Comparison of ENCODE assay signal across 23 mouse cellular contexts in genomic region chr1:195032738-195033137, GRCm38 (mm10). TPM values are rescaled to one million over a fixed set of nuclear protein-coding genes. Genes with fewer than 3 reads are reported as not detected.
DNase-seq lines count a peak whose midpoint lies in the region; ATAC-seq and TF ChIP-seq lines count a peak whose summit lies in the region.
"Had no signal": no experiment of that assay in that cellular context is flagged by ENCODE, and none has a peak within 500 bp of the region (broad histone marks: within the 10 kb centered on the region; RNA-seq: fewer than 3 reads in every experiment).

No protein-coding gene starts in this region.

- TF ChIP-seq CTCF in liver, adult 2 months (IDR thresholded peaks at IDR 0.05; ENCODE audit: low read depth, low read length): no peak
- TF ChIP-seq CTCF in liver, postnatal 0 days (IDR thresholded peaks at IDR 0.05; ENCODE audit: low read depth): no peak

- TF ChIP-seq EP300 in liver, postnatal 0 days (IDR thresholded peaks at IDR 0.05; ENCODE audit: low read depth): no peak; the same call in 1 of the 2 replicates

- H3K27ac ChIP-seq in liver, adult 2 months (replicated peaks; ENCODE audit: insufficient read depth, low read depth, low read length): 0 out of 2 replicates have a peak overlapping the region, but pooled peaks have one; percentile 37
- 0 out of 2 replicates have a peak overlapping the region, but pooled peaks have one; percentile 2 for H3K27ac ChIP-seq in brown adipose tissue, adult 24 weeks (replicated peaks; ENCODE audit: low read depth, low read length)
- H3K27ac ChIP-seq in liver, postnatal 0 days (ENCODE audit: low read depth): no peak overlapping the region
- H3K27ac ChIP-seq: forebrain, embryonic 12.5 days; kidney, embryonic 15.5 days; midbrain, embryonic 13.5 days had no signal

- ATAC-seq in erythroid progenitor cell, adult 5-6 weeks (replicated peaks; ENCODE audit: low FRiP score, poor library complexity, severe bottlenecking): peak; percentile 35; the same call in 1 of the 2 replicates
- peak; percentile 70 for ATAC-seq in liver, postnatal 0 days
- ATAC-seq in granulocyte monocyte progenitor cell, adult 5-6 weeks (replicated peaks; ENCODE audit: poor library complexity, severe bottlenecking): no peak
- ATAC-seq: hindbrain, embryonic 16.5 days; intestine, embryonic 16.5 days; midbrain, embryonic 13.5 days had no signal

- no peak overlapping the region for H3K4me2 ChIP-seq in liver, postnatal 0 days (ENCODE audit: low read depth, low read length)
- H3K4me2 ChIP-seq: forebrain, embryonic 12.5 days; heart, embryonic 12.5 days; kidney, embryonic 15.5 days; midbrain, embryonic 13.5 days had no signal

- DNase-seq in liver, adult 2 months (ENCODE audit: extremely low read depth, low read depth, low spot score): no peak
- DNase-seq in liver: no peak
- DNase-seq in liver, postnatal 0 days: no peak
- no peak for DNase-seq in c-Kit-positive CD71-positive TER-119-positive erythroid progenitor cells, embryonic 14.5 days (ENCODE audit: low spot score)
- DNase-seq: adrenal gland, adult 2 months; cerebellum, adult 11-12 months; cerebellum, postnatal 25 days; gastrocnemius, postnatal 36 days; heart, postnatal 14 days; left cerebral cortex, postnatal 4 days; lung, adult 18-20 months; lung, postnatal 14 days; thymus, postnatal 25 days had no signal

- H3K79me2 ChIP-seq in liver, adult 2 months (ENCODE audit: control insufficient read depth, insufficient read depth, low read length): no peaks in the 10 kb centered on the region

- no peak overlapping the region for H3K9ac ChIP-seq in liver, adult 2 months (ENCODE audit: low read depth, low read length)
- H3K9ac ChIP-seq in liver, postnatal 0 days (replicated peaks): no peak overlapping the region
- H3K9ac ChIP-seq: forebrain, embryonic 12.5 days; heart, embryonic 12.5 days; kidney, embryonic 15.5 days; midbrain, embryonic 13.5 days had no signal

- H3K4me1 ChIP-seq in liver, adult 2 months (ENCODE audit: control insufficient read depth, insufficient read depth, low read length): peaks cover 9% of the 10 kb centered on the region
- H3K4me1 ChIP-seq in brown adipose tissue, adult 24 weeks (ENCODE audit: control insufficient read depth, insufficient read depth, insufficient read length, low read length): no peaks in the 10 kb centered on the region
- no peaks in the 10 kb centered on the region for H3K4me1 ChIP-seq in liver, postnatal 0 days (ENCODE audit: insufficient read depth)
- H3K4me1 ChIP-seq: forebrain, embryonic 12.5 days; kidney, embryonic 15.5 days had no signal

- peaks cover 60% of the 10 kb centered on the region for H3K36me3 ChIP-seq in liver, adult 2 months (ENCODE audit: control insufficient read depth, insufficient read depth, low read length)
- no peaks in the 10 kb centered on the region; the same call in 1 of the 2 replicates for H3K36me3 ChIP-seq in liver, postnatal 0 days (replicated peaks; ENCODE audit: insufficient read depth, low read length)
- H3K36me3 ChIP-seq: forebrain, embryonic 12.5 days; kidney, embryonic 15.5 days had no signal

- no peaks in the 10 kb centered on the region for H3K27me3 ChIP-seq in liver, adult 2 months (ENCODE audit: control insufficient read depth, insufficient read depth, low read length)
- no peaks in the 10 kb centered on the region for H3K27me3 ChIP-seq in liver, postnatal 0 days (ENCODE audit: insufficient read depth, low read length)
- H3K27me3 ChIP-seq: forebrain, embryonic 12.5 days; heart, embryonic 12.5 days; kidney, embryonic 15.5 days; midbrain, embryonic 13.5 days had no signal

- no peak overlapping the region for H3K4me3 ChIP-seq in liver, adult 2 months (ENCODE audit: insufficient read depth, low read depth, low read length)
- H3K4me3 ChIP-seq in brown adipose tissue, adult 24 weeks (ENCODE audit: insufficient read depth, low read depth, low read length): no peak overlapping the region
- H3K4me3 ChIP-seq in liver, postnatal 0 days (ENCODE audit: low read depth, low read length): no peak overlapping the region
- H3K4me3 ChIP-seq: forebrain, embryonic 12.5 days; heart, embryonic 12.5 days; kidney, embryonic 15.5 days; midbrain, embryonic 13.5 days; myocyte had no signal

- 83% methylated on average over 1 of the region's 1 CpGs for WGBS in liver, adult 2 months
- WGBS in liver, postnatal 0 days (ENCODE audit: insufficient replicate concordance): 67% methylated on average over 1 of the region's 1 CpGs

- H3K9me3 ChIP-seq in liver, postnatal 0 days (ENCODE audit: low read length): no peaks in the 10 kb centered on the region
- H3K9me3 ChIP-seq: forebrain, embryonic 12.5 days; heart, embryonic 12.5 days; kidney, embryonic 15.5 days; midbrain, embryonic 13.5 days had no signal

- no peak for TF ChIP-seq POLR2A in liver, adult 2 months (IDR thresholded peaks at IDR 0.05; ENCODE audit: extremely low read depth, insufficient read depth, low read length)

RNA-seq across cellular contexts. Expression of gene Cd46, which starts 59.3 kb away (rescaled TPM):
- 1.0 and 1.1 TPM in 2 replicates for total RNA-seq in liver, adult 2 months (2014; rRNA removed)
- 0.14 and 0.20 TPM in 2 replicates for polyA plus RNA-seq in liver, adult 2 months (2012; rRNA removed)
- polyA plus RNA-seq in brown adipose tissue, adult 24 weeks (2012; ENCODE audit: insufficient read depth, insufficient read length, missing spikeins): 0.67 and 1.1 TPM in 2 replicates
- 12.3 and 33.1 TPM in 2 replicates for total RNA-seq in erythroid progenitor cell, adult 5-6 weeks (2015; ENCODE audit: low replicate concordance)
- total RNA-seq in erythroid progenitor cell, adult 5-6 weeks (2017; ENCODE audit: low replicate concordance): 5.9 and 13.7 TPM in 2 replicates
- polyA plus RNA-seq in liver, postnatal 0 days (2015; fragmentation: Nextera tagmentation; extraction: Ambion mirVana): 0.30 and 0.36 TPM in 2 replicates
- 0.66 and 1.6 TPM in 2 replicates for total RNA-seq in granulocyte monocyte progenitor cell, adult 5-6 weeks (2014; fragmentation: Nextera tagmentation)
- total RNA-seq in granulocyte monocyte progenitor cell, adult 5-6 weeks (2017): 0.88 and 0.95 TPM in 2 replicates
